Mouse (Mus musculus) lung, postnatal 0 days (tissue): ENCODE results near the gene Srrm2. TPM values are rescaled to one million over a fixed set of nuclear protein-coding genes. Genes with fewer than 3 reads are reported as not detected.

ENCODE experiments used
- ATAC-seq: fragments of 200-750 bp; cut with Nextera tagmentation; 2 replicates; pipeline ENCODE4 v1.8.0; 2017; ENCODE audit warnings: moderate library complexity
- DNase-seq: peaks from one replicate; pipeline ENCODE4 v3.0.0-alpha.2; 2016; ENCODE audit warnings: low spot score
- H3K27ac ChIP-seq: fragments of 300-500 bp; sonication (generic); 2 replicates; pipeline ENCODE4 v1.5.1; 2014; ENCODE audit warnings: antibody characterized with exemption, mild to moderate bottlenecking, low read length, mixed read lengths
- H3K27me3 ChIP-seq: fragments of 300-500 bp; sonication (generic); replicated peaks from 2 replicates; pipeline ENCODE4 v1.6.1; 2014; ENCODE audit warnings: low read length, mixed read lengths; ENCODE audit not compliant: insufficient read depth
- H3K36me3 ChIP-seq: fragments of 300-500 bp; sonication (generic); 2 replicates; pipeline ENCODE4 v1.6.1; 2014; ENCODE audit warnings: low read length, mixed read lengths; ENCODE audit not compliant: insufficient read depth
- H3K4me1 ChIP-seq: fragments of 300-500 bp; sonication (generic); 2 replicates; pipeline ENCODE4 v1.6.1; 2014; ENCODE audit warnings: antibody characterized with exemption, low read depth, low read length, mixed read lengths; ENCODE audit not compliant: insufficient read depth
- H3K4me2 ChIP-seq: fragments of 300-500 bp; sonication (generic); replicated peaks from 2 replicates; pipeline ENCODE4 v1.6.1; 2014; ENCODE audit warnings: low read depth, mild to moderate bottlenecking, low read length, moderate library complexity, mixed read lengths
- H3K4me3 ChIP-seq: fragments of 300-500 bp; sonication (generic); 2 replicates; pipeline ENCODE4 v1.5.1; 2014; ENCODE audit warnings: low read depth, low read length
- H3K9ac ChIP-seq: fragments of 300-500 bp; sonication (generic); replicated peaks from 2 replicates; pipeline ENCODE4 v1.6.1; 2014; ENCODE audit warnings: low read depth, mild to moderate bottlenecking
- H3K9me3 ChIP-seq: fragments of 300-500 bp; sonication (generic); 2 replicates; pipeline ENCODE4 v1.6.1; 2016; ENCODE audit warnings: low read length, mixed read lengths
- CTCF ChIP-seq: IDR thresholded peaks from 2 replicates; pipeline ENCODE4 v1.5.1; 2016; ENCODE audit warnings: antibody characterized with exemption, mild to moderate bottlenecking
- EP300 ChIP-seq: IDR thresholded peaks from 2 replicates; pipeline ENCODE4 v1.6.1; 2016; ENCODE audit warnings: antibody characterized with exemption, mild to moderate bottlenecking, control low read depth
- WGBS: fragments of 180-500 bp; shearing (Covaris S2); extraction: QIAGEN DNeasy Blood & Tissue Kit; methylation state at CpG from one replicate; pipeline ENCODE4 v1.1.7; 2014; 5-methylcytosine and 5-hydroxymethylcytosine counted together
- polyA plus RNA-seq: library from polyadenylated mRNA; unstranded; fragments of >200 nt; fragmentation: Nextera tagmentation; extraction: Ambion mirVana; gene quantifications from 2 replicates; pipeline ENCODE4 v1.2.1, GENCODE M21; 2015

Gene Srrm2
- polyA plus RNA-seq, result 284 and 354 TPM in 2 replicates

DNA sequence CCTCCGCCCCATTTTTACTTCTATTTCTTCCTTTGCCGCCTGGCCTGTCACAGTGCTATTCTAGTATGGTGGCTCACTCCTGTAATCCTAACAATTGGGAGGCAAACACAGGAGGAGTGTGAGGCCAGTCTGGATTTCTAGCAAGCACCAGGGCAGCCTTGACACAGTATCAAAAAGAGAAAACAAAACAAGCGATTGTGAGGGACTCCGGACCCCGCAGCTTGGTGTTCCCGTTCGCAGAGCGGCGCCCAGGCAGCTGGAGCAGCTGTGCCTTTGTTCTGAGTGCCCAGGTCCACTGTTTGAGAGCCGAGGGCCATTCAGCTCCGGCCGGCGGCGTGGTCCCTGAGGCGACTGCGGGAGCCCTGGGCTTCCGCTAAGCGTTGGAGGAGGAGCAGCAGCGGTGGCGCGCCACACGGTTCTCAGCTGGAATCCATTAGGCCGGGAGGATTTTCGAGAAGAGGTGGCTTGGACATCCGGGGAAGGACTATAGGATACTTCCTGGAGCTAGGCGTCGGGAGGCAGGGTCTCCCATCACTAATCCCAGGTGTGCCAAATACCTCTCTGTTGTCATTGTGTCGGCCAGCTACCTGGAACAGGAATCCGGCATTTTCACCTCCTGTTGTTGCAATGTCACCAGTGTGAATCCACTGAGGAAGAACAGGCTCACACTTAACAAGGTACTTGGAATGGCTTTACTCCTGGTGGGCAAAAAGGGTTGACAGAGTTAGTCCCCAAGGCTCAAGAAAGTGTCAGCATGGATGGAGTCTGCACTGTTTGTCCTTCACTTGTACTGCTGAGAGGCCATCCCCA lies at the start of gene Srrm2:
Gene Srrm2, plus strand, starts transcription at position 264 of the 810 bp plus-strand sequence.
- DNase-seq (peak; percentile 73), ATAC-seq (peak; percentile 75)
- 2% methylated on average over 29 of the region's 29 CpGs for WGBS
- Histone ChIP-seq H3K4me2 (peak within 1 kb of the TSS; percentile 75), H3K9ac (peak within 1 kb of the TSS; percentile 57), H3K27me3 (no peaks in the 10 kb centered on the region), H3K27ac (peak within 1 kb of the TSS; percentile 91), H3K9me3 (no peaks in the 10 kb centered on the region), H3K4me3 (peak within 1 kb of the TSS; percentile 41), H3K36me3 (no peaks in the 10 kb centered on the region), H3K4me1 (peaks cover 9% of the 10 kb centered on the region; the same call in 1 of the 2 replicates)
- TF ChIP-seq EP300 (no peak), CTCF (no peak)

DNA sequence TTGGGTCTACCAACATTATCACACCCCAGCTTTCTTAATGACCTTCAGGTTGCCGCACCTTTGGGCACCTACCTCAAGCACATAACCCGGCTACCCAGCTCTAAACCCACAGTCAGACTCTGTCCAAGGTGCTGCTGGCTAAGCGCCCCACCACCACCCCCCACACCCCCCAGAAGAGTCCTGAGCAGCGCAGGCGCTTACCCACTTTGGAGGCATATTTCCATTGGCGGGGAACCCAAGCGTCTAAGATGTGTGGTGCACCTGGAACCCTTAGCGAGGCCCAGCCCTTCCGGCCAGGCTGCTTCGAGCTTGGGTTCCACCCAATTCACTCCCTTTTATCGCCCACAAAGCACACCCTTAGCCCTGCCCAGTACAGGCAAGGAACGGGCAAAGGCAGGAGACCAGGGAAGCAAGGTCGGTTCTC lies 49.7 kb upstream of the Srrm2 start, which contains the start of gene Paqr4:
Gene Paqr4, minus strand, starts transcription at position 270 of the 424 bp plus-strand sequence.
- no peaks in the 10 kb centered on the region for H3K9me3 ChIP-seq
- H3K4me2 ChIP-seq, result peak within 1 kb of the TSS; percentile 79
- ATAC-seq, result no peak; the same call in 1 of the 2 replicates
- H3K27me3 ChIP-seq, result peaks cover 38% of the 10 kb centered on the region
- H3K27ac ChIP-seq, result peak within 1 kb of the TSS; percentile 74
- 3% methylated on average over 12 of the region's 13 CpGs for WGBS
- H3K4me3 ChIP-seq, result peak within 1 kb of the TSS; percentile 78
- peak within 1 kb of the TSS; percentile 60 for H3K9ac ChIP-seq
- peaks cover 35% of the 10 kb centered on the region for H3K4me1 ChIP-seq
- DNase-seq, result peak; percentile 68
- TF ChIP-seq CTCF (no peak), EP300 (no peak)
- H3K36me3 ChIP-seq, result 0 out of 2 replicates have a peak, but pooled peaks cover 7% of the 10 kb centered on the region

DNA sequence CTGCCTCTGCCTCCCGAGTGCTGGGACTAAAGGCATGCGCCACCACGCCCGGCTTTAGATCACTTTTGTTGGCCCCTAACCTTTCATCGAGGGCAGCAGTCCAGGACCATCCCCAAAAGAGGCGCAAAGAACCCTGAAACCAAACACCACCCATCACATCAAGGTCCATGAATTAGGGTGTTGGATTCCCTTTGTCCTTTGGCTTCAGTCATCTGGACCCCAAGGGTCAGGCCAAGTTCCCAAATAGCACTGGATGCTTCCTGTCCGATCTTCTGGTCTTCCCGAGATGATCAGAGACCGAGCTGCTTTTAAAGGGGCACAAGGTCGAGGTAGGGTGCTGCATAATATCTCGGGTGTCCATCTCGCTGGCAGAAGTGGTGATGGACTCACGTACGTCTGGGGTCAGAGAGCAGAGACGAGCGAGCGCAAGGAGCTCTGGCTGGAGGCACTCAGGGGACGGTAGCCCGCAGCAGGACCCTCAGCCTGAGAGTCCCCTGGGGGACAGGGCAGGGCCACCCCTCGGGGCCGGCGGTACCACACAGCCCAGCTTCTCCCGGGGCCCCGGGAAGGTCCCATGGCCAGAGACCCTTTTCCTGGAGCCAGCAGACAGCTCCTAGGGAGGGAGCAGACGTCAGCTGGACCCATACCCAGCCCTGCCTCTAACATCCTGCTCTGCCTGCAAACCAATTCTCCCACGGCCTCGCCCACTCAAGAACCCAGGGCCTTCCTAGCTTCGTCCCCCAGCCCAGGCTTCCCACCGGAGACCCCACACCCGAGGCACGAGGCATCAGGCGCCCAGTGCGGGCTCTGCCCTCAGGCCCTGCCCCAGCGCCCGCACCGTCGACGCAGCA lies 48.7 kb upstream of the Srrm2 start:
- H3K4me3 ChIP-seq, result peak overlapping the region; percentile 24; the same call in 1 of the 2 replicates

DNA sequence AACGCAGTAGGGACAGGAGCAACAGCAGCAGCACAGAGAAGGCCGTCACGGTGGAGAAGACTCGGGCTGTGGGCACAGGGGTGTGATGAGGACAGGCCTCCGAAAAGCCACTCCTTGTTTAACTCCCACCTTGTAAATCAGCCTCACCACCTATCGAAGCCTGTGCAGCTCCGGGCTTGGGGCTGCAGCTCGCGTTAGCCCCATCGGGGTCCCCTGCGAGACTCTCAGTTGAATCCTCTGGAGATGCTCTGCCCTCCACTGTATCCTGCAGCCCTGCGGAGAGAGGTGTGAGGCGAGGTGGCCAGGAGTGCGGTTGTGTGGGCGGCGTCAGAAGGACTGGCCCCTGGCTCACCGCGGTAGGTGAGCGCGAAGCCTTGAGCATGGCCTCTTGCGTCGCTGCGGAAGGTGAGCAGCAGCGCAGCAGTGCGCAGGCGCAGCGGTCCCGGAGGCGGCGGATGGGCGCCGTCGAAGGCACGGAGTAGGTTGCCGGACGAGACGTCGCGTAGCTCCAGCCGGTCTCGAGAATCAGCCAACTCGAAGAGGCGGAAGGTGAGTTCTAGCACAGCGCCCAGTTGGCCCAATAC lies 48.0 kb upstream of the Srrm2 start:
- Histone ChIP-seq H3K4me2 (peak overlapping the region; percentile 33; the same call in 1 of the 2 replicates), H3K9me3 (no peaks in the 10 kb centered on the region), H3K9ac (no peak overlapping the region), H3K27me3 (peaks cover 50% of the 10 kb centered on the region), H3K27ac (no peak overlapping the region), H3K4me1 (peaks cover 40% of the 10 kb centered on the region), H3K4me3 (peak overlapping the region; percentile 24; the same call in 1 of the 2 replicates), H3K36me3 (0 out of 2 replicates have a peak, but pooled peaks cover 4% of the 10 kb centered on the region)
- whole genome bisulfite sequencing, result 8% methylated on average over 44 of the region's 44 CpGs
- ATAC-seq, result no peak
- DNase-seq, result peak; percentile 54
- TF ChIP-seq CTCF (no peak), EP300 (no peak)

More for the DNA sequence above, 48.7 kb upstream of the Srrm2 start:
- TF ChIP-seq CTCF, result no peak
- TF ChIP-seq EP300, result no peak
- peaks cover 40% of the 10 kb centered on the region for H3K4me1 ChIP-seq
- H3K36me3 ChIP-seq, result 0 out of 2 replicates have a peak, but pooled peaks cover 7% of the 10 kb centered on the region
- peaks cover 45% of the 10 kb centered on the region for H3K27me3 ChIP-seq
- WGBS, result 49% methylated on average over 36 of the region's 38 CpGs
- no peak overlapping the region for H3K27ac ChIP-seq
- no peak overlapping the region for H3K4me2 ChIP-seq
- no peak overlapping the region for H3K9ac ChIP-seq
- no peak for ATAC-seq
- H3K9me3 ChIP-seq, result no peaks in the 10 kb centered on the region
- DNase-seq, result no peak

DNA sequence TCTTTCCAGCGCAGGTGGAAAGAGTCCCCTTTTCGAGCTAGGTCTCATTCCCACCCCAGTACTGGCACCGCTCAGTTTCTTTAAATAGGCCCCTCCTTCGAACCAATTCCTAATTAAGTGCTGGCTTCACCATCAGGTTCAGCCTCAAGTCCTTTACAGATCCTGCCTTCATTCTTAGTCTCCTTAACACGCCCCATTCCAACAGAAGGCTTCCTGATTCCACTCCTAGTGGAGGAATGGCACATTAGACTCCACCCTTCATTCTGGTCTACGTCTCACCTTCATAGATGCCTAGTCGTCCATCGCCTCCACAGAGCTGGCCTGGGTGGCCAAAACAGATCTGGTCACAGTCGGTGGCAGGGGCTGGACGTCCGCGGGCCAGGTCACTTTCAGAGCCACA lies 47.4 kb upstream of the Srrm2 start:
- Histone ChIP-seq H3K9ac (no peak overlapping the region), H3K9me3 (no peaks in the 10 kb centered on the region), H3K4me2 (no peak overlapping the region), H3K4me1 (peaks cover 39% of the 10 kb centered on the region), H3K36me3 (no peaks in the 10 kb centered on the region), H3K4me3 (no peak overlapping the region; the same call in 1 of the 2 replicates), H3K27ac (no peak overlapping the region), H3K27me3 (peaks cover 50% of the 10 kb centered on the region)
- WGBS, result 51% methylated on average over 12 of the region's 12 CpGs
- DNase-seq (peak; percentile 40), ATAC-seq (no peak)
- TF ChIP-seq EP300 (no peak), CTCF (no peak)
